Mouse (Mus musculus): Measurements from ENCODE around the gene Calcoco2. TPM values are rescaled to one million over a fixed set of nuclear protein-coding genes. Genes with fewer than 3 reads are reported as not detected.

Gene Calcoco2
- polyA plus RNA-seq, 1 experiment = not detected

DNA sequence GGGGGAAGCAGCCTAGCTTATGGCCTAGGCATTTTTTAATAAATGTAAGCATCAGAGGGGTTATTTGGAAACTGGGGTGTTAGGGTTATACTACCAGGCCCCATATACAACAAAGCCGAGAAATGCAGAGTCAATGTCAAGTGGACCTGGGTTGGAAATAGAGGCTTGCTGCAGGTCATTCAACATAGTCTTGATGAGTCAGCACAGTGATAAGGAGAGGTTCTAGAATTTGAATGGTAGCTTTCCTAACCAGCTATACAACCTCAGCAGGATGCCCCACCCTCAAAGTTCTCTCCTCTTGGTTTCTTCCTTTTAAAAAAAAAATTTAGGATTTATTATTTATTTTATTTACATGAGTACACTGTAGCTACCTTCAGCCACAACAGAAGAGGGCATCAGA lies 40.8 kb downstream of the Calcoco2 start:
- 0 out of 2 replicates have a peak, but pooled peaks cover 2% of the 10 kb centered on the region for H3K4me1 ChIP-seq (ENCODE audit: control insufficient read depth, insufficient read depth, low read length)
- H3K4me3 ChIP-seq (ENCODE audit: insufficient read depth, low read length) = no peak overlapping the region
- TF ChIP-seq CTCF (IDR thresholded peaks at IDR 0.05; ENCODE audit: extremely low read depth, insufficient read depth, low read length) = no peak
- TF ChIP-seq POLR2A (IDR thresholded peaks at IDR 0.05; ENCODE audit: extremely low read depth, insufficient read depth, low read length) = no peak
- no peak overlapping the region for H3K27ac ChIP-seq (ENCODE audit: insufficient read depth, low read length)

DNA sequence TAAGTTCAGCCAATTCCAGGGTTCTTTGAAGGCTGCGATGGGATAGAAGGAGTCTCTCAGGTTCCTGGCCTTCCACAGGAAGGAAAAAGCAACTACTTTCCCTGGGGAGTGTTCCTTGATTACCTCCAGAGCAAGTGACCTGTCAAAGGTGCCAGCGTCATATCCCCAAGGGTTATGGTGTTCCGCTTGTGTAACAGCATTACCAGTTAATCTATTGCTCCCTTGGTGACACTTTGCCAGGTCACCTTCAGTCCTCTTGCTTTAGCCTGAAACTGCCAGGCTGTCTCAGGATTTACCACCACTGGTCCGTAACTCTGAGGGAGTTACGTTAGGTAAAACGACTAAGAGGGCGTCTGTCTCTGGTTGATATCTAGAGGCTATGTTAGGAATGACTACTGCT lies 41.4 kb downstream of the Calcoco2 start:
- no peak overlapping the region for H3K27ac ChIP-seq (ENCODE audit: insufficient read depth, low read length)
- 0 out of 2 replicates have a peak, but pooled peaks cover 2% of the 10 kb centered on the region for H3K4me1 ChIP-seq (ENCODE audit: control insufficient read depth, insufficient read depth, low read length)
- TF ChIP-seq POLR2A (IDR thresholded peaks at IDR 0.05; ENCODE audit: extremely low read depth, insufficient read depth, low read length) (no peak), CTCF (IDR thresholded peaks at IDR 0.05; ENCODE audit: extremely low read depth, insufficient read depth, low read length) (no peak)
- H3K4me3 ChIP-seq (ENCODE audit: insufficient read depth, low read length) = no peak overlapping the region

DNA sequence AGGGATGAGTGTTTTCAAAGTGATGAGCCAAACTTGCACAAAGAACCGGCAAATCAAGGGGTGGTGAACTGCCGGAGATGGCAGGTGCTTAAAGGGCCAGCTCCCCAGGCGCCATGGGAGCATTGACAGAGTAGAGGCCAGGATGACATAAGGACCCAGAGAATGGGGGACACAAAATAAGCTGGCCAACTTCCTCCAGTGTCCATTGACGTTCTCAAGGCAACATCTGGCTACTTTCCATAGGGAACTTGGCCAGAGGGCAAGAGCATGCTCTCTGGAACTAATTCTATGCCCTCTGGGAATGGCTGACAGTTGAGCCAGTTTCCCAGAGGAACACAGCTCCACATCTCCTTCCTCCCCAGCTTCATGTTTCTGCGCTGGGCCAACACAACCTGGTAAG lies 43.5 kb downstream of the Calcoco2 start:
- no peak overlapping the region for H3K27ac ChIP-seq (ENCODE audit: insufficient read depth, low read length)
- no peak for TF ChIP-seq CTCF (IDR thresholded peaks at IDR 0.05; ENCODE audit: extremely low read depth, insufficient read depth, low read length)
- TF ChIP-seq POLR2A (IDR thresholded peaks at IDR 0.05; ENCODE audit: extremely low read depth, insufficient read depth, low read length) = no peak
- H3K4me3 ChIP-seq (ENCODE audit: insufficient read depth, low read length) = no peak overlapping the region
- no peaks in the 10 kb centered on the region; the same call in 1 of the 2 replicates for H3K4me1 ChIP-seq (ENCODE audit: control insufficient read depth, insufficient read depth, low read length)

DNA sequence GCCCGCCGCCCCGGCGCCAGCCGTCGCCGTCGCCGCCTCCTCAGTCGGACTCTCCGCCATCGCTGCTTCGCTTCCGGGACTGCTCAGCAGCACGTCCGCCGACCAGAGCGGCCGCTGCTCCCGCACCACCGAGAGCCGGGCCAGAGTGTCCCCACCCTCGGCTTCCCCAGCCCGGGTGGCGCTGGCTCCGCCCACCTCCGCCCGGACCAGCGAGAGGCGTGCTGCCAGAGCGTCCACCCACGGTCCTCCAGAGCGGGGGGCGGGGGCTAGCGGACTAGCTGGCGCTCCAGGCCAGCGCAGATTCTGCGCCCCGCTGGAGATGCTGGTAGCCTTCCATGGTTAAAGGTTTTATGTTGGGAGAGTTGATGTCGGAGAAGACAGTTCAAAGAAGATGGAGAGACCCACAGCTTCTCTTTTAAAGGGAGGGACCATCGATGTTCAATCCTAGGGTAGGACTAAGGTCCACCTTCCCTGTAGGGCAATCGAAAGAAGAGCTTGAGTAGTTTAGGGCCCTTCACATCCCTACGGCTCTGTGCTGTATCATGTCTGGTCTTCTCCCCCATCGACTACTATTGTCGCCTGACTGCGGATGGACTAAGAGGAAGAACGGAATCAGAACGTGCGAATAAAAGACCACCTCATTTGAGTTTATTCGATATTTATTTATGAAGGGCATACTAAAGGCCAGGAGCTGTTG lies 46.4 kb downstream of the Calcoco2 start, which contains the start of gene Ube2z:
TSS of gene Ube2z (minus strand) at position 174 of the 697 bp plus-strand sequence.
- peak within 1 kb of the TSS; percentile 91 for H3K4me3 ChIP-seq (ENCODE audit: insufficient read depth, low read length)
- H3K27ac ChIP-seq (ENCODE audit: insufficient read depth, low read length) = peak within 1 kb of the TSS; percentile 85
- TF ChIP-seq POLR2A (IDR thresholded peaks at IDR 0.05; ENCODE audit: extremely low read depth, insufficient read depth, low read length) = peak; percentile 74
- TF ChIP-seq CTCF (IDR thresholded peaks at IDR 0.05; ENCODE audit: extremely low read depth, insufficient read depth, low read length) = no peak
- H3K4me1 ChIP-seq (ENCODE audit: control insufficient read depth, insufficient read depth, low read length) = peaks cover 4% of the 10 kb centered on the region

DNA sequence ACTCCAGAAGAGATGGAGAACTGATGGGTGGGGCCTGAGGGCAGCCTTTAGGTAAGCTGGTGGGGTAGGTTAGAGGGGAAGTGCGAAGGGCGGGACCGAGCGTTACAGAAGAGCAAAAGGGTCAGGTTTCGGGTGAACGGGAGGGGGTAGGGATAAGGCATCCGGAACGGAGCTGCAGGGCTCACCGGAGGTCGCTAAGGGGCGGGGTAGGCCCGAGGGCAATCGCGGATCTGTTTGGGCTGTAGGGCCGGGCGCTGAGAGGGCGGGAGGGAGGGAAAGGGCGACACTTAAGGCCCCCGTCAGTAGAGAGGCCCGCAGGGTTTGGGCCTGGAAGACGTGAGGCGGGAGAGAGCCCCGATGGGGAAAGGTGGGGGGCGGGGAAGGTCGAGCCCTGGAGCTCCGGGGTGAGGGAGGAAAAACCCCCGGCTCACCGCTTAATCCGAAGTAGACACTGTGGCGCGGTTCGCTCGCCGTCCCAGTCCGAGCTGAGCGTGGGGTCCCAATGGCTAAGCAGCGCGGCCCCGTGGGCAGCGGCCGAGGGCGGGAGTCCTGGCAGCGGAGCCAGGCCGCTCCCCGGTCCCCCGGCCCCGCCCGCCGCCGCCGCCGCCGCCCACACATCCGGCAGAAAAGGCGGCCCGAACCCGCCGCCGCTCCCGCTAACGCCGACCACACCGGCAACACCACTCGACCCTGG lies 47.1 kb downstream of the Calcoco2 start:
- H3K27ac ChIP-seq (ENCODE audit: insufficient read depth, low read length) = peak overlapping the region; percentile 72; the same call in 1 of the 2 replicates
- peak overlapping the region; percentile 91 for H3K4me3 ChIP-seq (ENCODE audit: insufficient read depth, low read length)
- no peak for TF ChIP-seq CTCF (IDR thresholded peaks at IDR 0.05; ENCODE audit: extremely low read depth, insufficient read depth, low read length)
- TF ChIP-seq POLR2A (IDR thresholded peaks at IDR 0.05; ENCODE audit: extremely low read depth, insufficient read depth, low read length) = no peak
- H3K4me1 ChIP-seq (ENCODE audit: control insufficient read depth, insufficient read depth, low read length) = peaks cover 4% of the 10 kb centered on the region

DNA sequence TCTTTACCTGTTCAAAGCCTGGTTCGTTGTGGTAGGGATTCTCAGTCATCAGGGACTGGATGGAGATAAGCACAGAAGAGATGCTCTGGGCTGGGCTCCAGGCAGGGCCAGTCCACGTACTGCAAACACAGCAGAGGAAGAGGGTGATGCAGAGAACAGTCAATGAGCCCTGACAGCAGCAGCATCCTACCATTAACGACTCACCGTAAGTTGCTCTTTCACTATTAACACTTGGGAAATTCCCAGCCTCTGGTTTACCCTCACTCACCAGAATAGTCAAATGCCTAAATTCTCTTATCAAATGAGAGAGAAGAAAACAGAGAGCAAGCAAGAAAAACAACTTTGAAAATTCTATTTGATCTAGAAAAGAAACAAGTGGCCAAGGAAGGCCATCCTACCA lies 53.5 kb downstream of the Calcoco2 start:
- Histone ChIP-seq H3K4me3 (ENCODE audit: insufficient read depth, low read length) (no peak overlapping the region), H3K27ac (ENCODE audit: insufficient read depth, low read length) (no peak overlapping the region), H3K4me1 (ENCODE audit: control insufficient read depth, insufficient read depth, low read length) (peaks cover 4% of the 10 kb centered on the region)
- TF ChIP-seq CTCF (IDR thresholded peaks at IDR 0.05; ENCODE audit: extremely low read depth, insufficient read depth, low read length) = no peak

DNA sequence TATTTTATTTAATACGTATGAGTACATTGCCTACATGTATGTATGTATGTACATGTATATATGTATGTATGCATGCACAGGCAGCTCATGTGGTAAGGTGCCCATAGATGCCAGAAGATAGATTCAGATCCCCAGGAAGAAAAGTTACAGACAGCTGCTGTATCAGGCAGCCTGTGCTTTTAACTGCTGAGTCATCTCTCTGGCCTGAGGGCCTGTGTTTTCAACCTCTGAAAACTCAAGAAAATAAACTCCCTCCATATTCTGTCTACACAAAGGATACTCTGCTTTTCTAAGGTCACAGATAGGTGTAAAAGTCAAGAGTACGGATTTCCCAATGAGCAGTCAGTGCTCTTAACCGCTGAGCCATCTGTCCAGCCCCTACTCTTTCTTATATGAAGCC lies 60.9 kb downstream of the Calcoco2 start:
- Histone ChIP-seq H3K4me1 (ENCODE audit: control insufficient read depth, insufficient read depth, low read length) (no peaks in the 10 kb centered on the region), H3K27ac (ENCODE audit: insufficient read depth, low read length) (no peak overlapping the region), H3K4me3 (ENCODE audit: insufficient read depth, low read length) (no peak overlapping the region)
- TF ChIP-seq CTCF (IDR thresholded peaks at IDR 0.05; ENCODE audit: extremely low read depth, insufficient read depth, low read length) (no peak), POLR2A (IDR thresholded peaks at IDR 0.05; ENCODE audit: extremely low read depth, insufficient read depth, low read length) (no peak)

DNA sequence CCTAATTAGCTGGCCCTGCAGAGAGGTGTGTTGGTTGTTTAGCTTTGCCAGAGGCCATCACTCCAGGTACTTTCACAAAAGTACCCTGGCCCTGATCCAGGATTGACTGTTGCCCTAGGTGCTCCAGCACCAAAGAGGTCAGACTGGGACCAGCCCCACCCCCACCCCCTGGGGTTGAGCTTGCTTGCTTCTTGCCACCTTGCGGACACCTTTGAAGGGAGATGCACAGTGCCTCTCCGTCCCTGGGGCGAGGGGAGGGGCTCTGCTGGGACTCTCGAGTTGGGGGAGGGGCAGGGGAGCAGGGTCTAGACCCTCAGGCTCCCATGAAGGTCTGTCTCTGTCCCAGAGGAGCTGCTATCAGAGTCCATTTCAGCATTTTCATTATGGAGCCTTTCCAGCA lies 61.8 kb downstream of the Calcoco2 start:
- H3K4me1 ChIP-seq (ENCODE audit: control insufficient read depth, insufficient read depth, low read length) = no peaks in the 10 kb centered on the region
- no peak overlapping the region for H3K27ac ChIP-seq (ENCODE audit: insufficient read depth, low read length)
- H3K4me3 ChIP-seq (ENCODE audit: insufficient read depth, low read length) = no peak overlapping the region
- no peak for TF ChIP-seq CTCF (IDR thresholded peaks at IDR 0.05; ENCODE audit: extremely low read depth, insufficient read depth, low read length)
- no peak for TF ChIP-seq POLR2A (IDR thresholded peaks at IDR 0.05; ENCODE audit: extremely low read depth, insufficient read depth, low read length)

Other genes starting within 250 kb of the Calcoco2 start
- not detected in 2 replicates for gene B4galnt2, start 197.1 kb downstream of the Calcoco2 start, polyA plus RNA-seq (2012; rRNA removed)
- 0.02 and 0.15 TPM in 2 replicates for gene Igf2bp1, start 106.0 kb downstream of the Calcoco2 start, polyA plus RNA-seq (2012; rRNA removed)
- not detected in 2 replicates for gene Gip, start 87.4 kb downstream of the Calcoco2 start, polyA plus RNA-seq (2012; rRNA removed)
- 94.2 and 96.9 TPM in 2 replicates for gene Snf8, start 77.1 kb downstream of the Calcoco2 start, polyA plus RNA-seq (2012; rRNA removed)
- gene Ube2z, start 46.6 kb downstream of the Calcoco2 start, polyA plus RNA-seq (2012; rRNA removed) = 47.7 and 49.4 TPM in 2 replicates
- gene Atp5g1, start 36.3 kb downstream of the Calcoco2 start, polyA plus RNA-seq (2012; rRNA removed) = 448 and 494 TPM in 2 replicates
- 0.15 and 0.27 TPM in 2 replicates for gene Ttll6, start 21.8 kb upstream of the Calcoco2 start, polyA plus RNA-seq (2012; rRNA removed)
- gene Hoxb13, start 82.4 kb upstream of the Calcoco2 start, polyA plus RNA-seq (2012; rRNA removed) = not detected in 2 replicates
- gene Hoxb9, start 159.5 kb upstream of the Calcoco2 start, polyA plus RNA-seq (2012; rRNA removed) = not detected in 2 replicates
- not detected in 2 replicates for gene Hoxb8, start 169.9 kb upstream of the Calcoco2 start, polyA plus RNA-seq (2012; rRNA removed)
- not detected in 2 replicates for gene Hoxb7, start 174.7 kb upstream of the Calcoco2 start, polyA plus RNA-seq (2012; rRNA removed)
- gene Hoxb6, start 180.5 kb upstream of the Calcoco2 start, polyA plus RNA-seq (2012; rRNA removed) = not detected in 2 replicates
- gene Hoxb5, start 191.4 kb upstream of the Calcoco2 start, polyA plus RNA-seq (2012; rRNA removed) = not detected in 2 replicates
- 0.04 TPM in 1 of 2 replicates, not detected in the other for gene Hoxb4, start 206.3 kb upstream of the Calcoco2 start, polyA plus RNA-seq (2012; rRNA removed)
- gene Hoxb3, start 211.4 kb upstream of the Calcoco2 start, polyA plus RNA-seq (2012; rRNA removed) = not detected in 2 replicates
- not detected in 2 replicates for gene Hoxb2, start 238.6 kb upstream of the Calcoco2 start, polyA plus RNA-seq (2012; rRNA removed)

Data from cortical plate, adult 2 months (tissue).